Mouse (Mus musculus) left cerebral cortex, postnatal 4 days (tissue): ENCODE data around the gene Il9. TPM values are rescaled to one million over a fixed set of nuclear protein-coding genes. Genes with fewer than 3 reads are reported as not detected.

Source experiments
- total RNA-seq, 2 experiments: library from RNA; stranded (reverse); gene quantifications; 2 replicates each; pipeline ENCODE4 v1.2.3; 2021

The Il9 gene
- total RNA-seq, 2 experiments from 2014 or later = not detected

Other genes with a start within 250 kb of the Il9 start
- not detected for gene Neurog1, start 230.1 kb downstream of the Il9 start, total RNA-seq
- 10 to 100 TPM; 40.6 to 40.7 TPM for gene Cxcl14, start 185.7 kb downstream of the Il9 start, total RNA-seq
- not detected for gene Gm3045, start 55.7 kb downstream of the Il9 start, total RNA-seq
- not detected for gene Slc25a48, start 43.9 kb downstream of the Il9 start, total RNA-seq
- 1 to 10 TPM; 4.4 to 5.8 TPM for gene Fbxl21, start 40.2 kb upstream of the Il9 start, total RNA-seq
- gene Lect2, start 66.3 kb upstream of the Il9 start, total RNA-seq = not detected
- gene Tgfbi, start 127.3 kb upstream of the Il9 start, total RNA-seq = 1 to 10 TPM; 4.1 to 4.2 TPM
- 10 to 100 TPM; 36.0 to 41.9 TPM for gene Smad5, start 220.8 kb upstream of the Il9 start, total RNA-seq